Mouse (Mus musculus) pancreas, adult 10 weeks (tissue): ENCODE results near the gene Palld. TPM values are rescaled to one million over a fixed set of nuclear protein-coding genes. Genes with fewer than 3 reads are reported as not detected.

ENCODE experiments used
- polyA plus RNA-seq: library from polyadenylated mRNA; stranded (reverse); fragments of 350-450 nt; fragmentation: Illumina TruSeq; extraction: RNeasy Lipid Tissue Mini Kit (QIAGEN cat#74804); gene quantifications from one replicate; pipeline ENCODE4 v1.2.3, GENCODE M21; 2015; ENCODE audit warnings: low read depth, low replicate concordance; ENCODE audit not compliant: insufficient read depth

The Palld gene
- polyA plus RNA-seq = 3.5 TPM

GRCm38 (mm10) chr8:61902521-61902920 is at the start of gene Palld:
Gene Palld (minus strand): TSS chr8:61902690.

GRCm38 (mm10) chr8:61927777-61928494 is 25.4 kb upstream of the Palld start, which contains the start of gene Ddx60:
Gene Ddx60 (plus strand): TSS chr8:61928087.

GRCm38 (mm10) chr8:61487597-61488156 is 414.8 kb downstream of the Palld start, which contains the start of gene Cbr4:
Gene Cbr4 (plus strand): TSS chr8:61487734.

Other genes starting within 250 kb of the Palld start
- gene Ddx60, start 25.4 kb upstream of the Palld start, polyA plus RNA-seq = 1.3 TPM
- gene Anxa10, start 220.5 kb upstream of the Palld start, polyA plus RNA-seq = not detected